Mouse (Mus musculus) ES-Bruce4 (cell line): ENCODE measurements at regions not wholly inside any gene's neighbourhood (a gene's known extent, or its start where the extent isn't known, plus 50 kb on each side); places are given as distances from the start of the nearest gene placed in this dataset.

Experiments used
- H3K27ac ChIP-seq: 2 replicates; pipeline ENCODE4 v1.5.1; 2012; ENCODE audit warnings: low read length, inconsistent platforms; ENCODE audit not compliant: insufficient read depth
- H3K27me3 ChIP-seq: 2 replicates; pipeline ENCODE4 v1.6.1; 2012; ENCODE audit warnings: mild to moderate bottlenecking, low read length, inconsistent platforms; ENCODE audit not compliant: control insufficient read depth, poor library complexity, insufficient read depth, severe bottlenecking
- H3K36me3 ChIP-seq: 2 replicates; pipeline ENCODE4 v1.6.1; 2012; ENCODE audit warnings: inconsistent platforms, mild to moderate bottlenecking, low read length, moderate library complexity; ENCODE audit not compliant: control insufficient read depth, poor library complexity, insufficient read depth, severe bottlenecking
- H3K4me1 ChIP-seq: one replicate; pipeline ENCODE4 v1.8.1; 2011; ENCODE audit warnings: low read length; ENCODE audit not compliant: control insufficient read depth, insufficient read depth
- H3K4me3 ChIP-seq: 2 replicates; pipeline ENCODE4 v1.5.1; 2011; ENCODE audit warnings: low read depth, mild to moderate bottlenecking, low read length
- H3K9ac ChIP-seq: 2 replicates; pipeline ENCODE4 v1.6.1; 2012; ENCODE audit warnings: low read depth, mild to moderate bottlenecking, inconsistent platforms; ENCODE audit not compliant: poor library complexity, severe bottlenecking
- H3K9me3 ChIP-seq: replicated peaks from 2 replicates; pipeline ENCODE4 v1.6.1; 2012; ENCODE audit warnings: mild to moderate bottlenecking, low read length, inconsistent platforms; ENCODE audit not compliant: control insufficient read depth, poor library complexity, insufficient read depth, severe bottlenecking
- CTCF ChIP-seq: IDR thresholded peaks from one replicate; pipeline ENCODE4 v1.8.1; 2011; ENCODE audit warnings: low read depth, low read length
- EP300 ChIP-seq: IDR thresholded peaks from 2 replicates; pipeline ENCODE4 v1.6.1; 2011; ENCODE audit warnings: low read depth, low read length; ENCODE audit not compliant: insufficient read depth
- POLR2A ChIP-seq: IDR thresholded peaks from one replicate; pipeline ENCODE4 v1.8.1; 2011; ENCODE audit warnings: low read length; ENCODE audit not compliant: insufficient read depth

DNA sequence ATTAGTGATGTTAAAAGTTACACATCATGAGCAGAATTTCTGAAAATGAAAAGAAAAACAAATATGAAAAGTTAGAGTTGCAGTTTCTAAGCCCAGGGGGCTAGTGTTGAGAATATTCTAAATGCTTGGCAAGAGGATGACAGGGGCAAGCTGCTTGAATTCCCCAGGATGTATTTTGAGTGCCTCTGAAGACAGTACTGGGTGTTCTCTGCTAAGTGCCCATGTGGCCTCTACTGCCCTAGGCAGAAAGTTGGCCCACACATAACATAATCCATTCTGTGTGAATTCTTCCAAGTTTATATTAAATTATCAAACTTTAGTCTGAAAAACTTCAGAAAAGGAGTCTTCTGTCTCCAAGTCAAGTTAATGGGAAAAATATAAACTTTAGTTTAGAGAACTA, 196.6 kb downstream of the Gnai1 start:
- Histone ChIP-seq H3K9me3 (no peaks in the 10 kb centered on the region), H3K27ac (no peak overlapping the region), H3K27me3 (no peaks in the 10 kb centered on the region), H3K9ac (no peak overlapping the region), H3K4me1 (no peaks in the 10 kb centered on the region), H3K36me3 (no peaks in the 10 kb centered on the region), H3K4me3 (no peak overlapping the region)
- TF ChIP-seq POLR2A, result no peak
- no peak for TF ChIP-seq CTCF
- TF ChIP-seq EP300, result no peak

DNA sequence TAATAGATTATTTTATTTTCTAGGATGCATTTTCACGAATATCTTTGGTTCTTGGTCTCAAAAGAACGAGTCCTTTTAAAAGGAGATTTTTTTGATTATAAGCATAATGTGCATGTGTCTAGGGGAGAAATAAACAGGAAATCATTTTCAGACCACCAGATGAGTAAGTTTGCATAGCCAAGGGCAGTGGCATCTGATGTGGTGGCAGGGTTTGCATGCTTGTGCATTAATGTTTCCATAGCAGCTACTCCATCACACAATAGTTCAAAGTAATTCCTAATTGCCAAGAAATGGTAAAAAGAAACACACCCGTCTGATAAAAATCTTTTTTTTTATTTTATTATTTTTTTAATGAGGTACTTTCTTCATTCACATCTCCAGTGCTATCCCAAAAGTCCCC, 182.3 kb downstream of the Gnai1 start:
- Histone ChIP-seq H3K9ac (no peak overlapping the region), H3K4me1 (no peaks in the 10 kb centered on the region), H3K27me3 (no peaks in the 10 kb centered on the region), H3K9me3 (no peaks in the 10 kb centered on the region), H3K36me3 (no peaks in the 10 kb centered on the region), H3K27ac (no peak overlapping the region), H3K4me3 (no peak overlapping the region)
- TF ChIP-seq POLR2A (no peak), EP300 (no peak), CTCF (no peak)

DNA sequence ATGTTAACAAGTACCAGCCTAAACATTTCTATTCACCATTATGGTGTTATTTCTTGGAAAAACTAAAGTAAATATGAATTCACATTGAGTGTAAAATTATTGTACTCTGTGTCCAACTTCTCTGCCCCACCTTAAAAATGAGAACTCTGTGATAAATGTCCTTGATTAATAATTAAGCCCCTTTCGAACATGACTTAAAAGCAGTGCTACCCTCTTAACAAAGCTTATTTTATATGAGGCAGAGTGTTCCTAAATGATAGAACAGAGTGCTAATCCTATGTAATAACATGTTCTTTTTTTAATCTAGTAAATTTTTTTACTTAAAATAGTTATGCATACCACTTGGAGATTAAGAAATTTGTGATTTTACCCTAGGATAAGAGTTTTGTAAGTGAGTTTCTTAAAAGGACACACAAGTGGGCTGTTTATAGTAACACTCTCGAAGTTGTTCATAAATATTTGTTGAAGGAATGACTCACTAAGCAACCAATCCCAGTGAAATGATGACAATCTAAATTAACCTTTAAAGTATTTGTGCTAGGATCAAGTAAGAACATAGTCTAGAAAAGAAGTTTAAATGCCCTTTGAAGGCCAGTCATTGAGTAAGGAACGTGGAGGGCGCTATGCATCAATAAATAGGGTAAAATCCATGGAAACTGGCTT, 148.6 kb downstream of the Gnai1 start:
- Histone ChIP-seq H3K9me3 (no peaks in the 10 kb centered on the region; the same call in 1 of the 2 replicates), H3K27ac (no peak overlapping the region), H3K36me3 (no peaks in the 10 kb centered on the region), H3K9ac (no peak overlapping the region), H3K4me1 (no peaks in the 10 kb centered on the region), H3K27me3 (no peaks in the 10 kb centered on the region), H3K4me3 (no peak overlapping the region)
- TF ChIP-seq CTCF (no peak), POLR2A (no peak), EP300 (no peak)
